Mouse (Mus musculus): ENCODE measurements around the gene Tmem259. TPM values are rescaled to one million over a fixed set of nuclear protein-coding genes. Genes with fewer than 3 reads are reported as not detected.

Tmem259 gene
- total and polyA plus RNA-seq, 3 experiments, result 62.0 to 150 TPM; not detected in 1

- TF ChIP-seq GATA1 (IDR thresholded peaks at IDR 0.05; ENCODE audit: low read depth, low read length) (no peak), MAX (IDR thresholded peaks at IDR 0.05; ENCODE audit: low read length) (no peak)
Observed at GRCm38 (mm10) chr10:79996272-79997033, 12.3 kb upstream of the Tmem259 start, which contains the start of gene Abca7 (continued).

- Histone ChIP-seq H3K27me3 (ENCODE audit: control insufficient read depth in 1 of 2, insufficient read depth in 2 of 2, low read length in 2 of 2) (no peaks in the 10 kb centered on the region), H3K4me1 (ENCODE audit: control insufficient read depth in 1 of 2, insufficient read depth in 2 of 2, low read length in 2 of 2) (peaks cover 14 to 26% of the 10 kb centered on the region in 2 experiments), H3K27ac (ENCODE audit: control insufficient read depth, low read depth, low read length) (peak overlapping the region; percentile 93), H3K36me3 (ENCODE audit: control insufficient read depth in 1 of 2, insufficient read depth in 2 of 2, low read length in 2 of 2) (peaks cover 0 to 17% of the 10 kb centered on the region in 2 experiments; a peak in 2 of 4 replicates), H3K9ac (ENCODE audit: control insufficient read depth, low read depth, low read length, poor library complexity, severe bottlenecking) (peak overlapping the region; percentile 66; the same call in 1 of the 2 replicates), H3K4me3 (ENCODE audit: control insufficient read depth in 1 of 2, insufficient read depth in 1 of 2, low read depth in 2 of 2, low read length in 2 of 2) (no peak overlapping the region), H3K9me3 (replicated peaks; ENCODE audit: insufficient read depth, low read length) (no peaks in the 10 kb centered on the region), H3K79me2 (ENCODE audit: control insufficient read depth, insufficient read depth, low read length, poor library complexity) (peaks cover 5% of the 10 kb centered on the region; the same call in 1 of the 2 replicates)
- TF ChIP-seq RAD21 (IDR thresholded peaks at IDR 0.05; ENCODE audit: low read depth, low read length), result no peak
- DNase-seq (ENCODE audit: low read depth, low spot score), result no peak
Observed at GRCm38 (mm10) chr10:79995636-79996035, 11.5 kb upstream of the Tmem259 start.

DNA sequence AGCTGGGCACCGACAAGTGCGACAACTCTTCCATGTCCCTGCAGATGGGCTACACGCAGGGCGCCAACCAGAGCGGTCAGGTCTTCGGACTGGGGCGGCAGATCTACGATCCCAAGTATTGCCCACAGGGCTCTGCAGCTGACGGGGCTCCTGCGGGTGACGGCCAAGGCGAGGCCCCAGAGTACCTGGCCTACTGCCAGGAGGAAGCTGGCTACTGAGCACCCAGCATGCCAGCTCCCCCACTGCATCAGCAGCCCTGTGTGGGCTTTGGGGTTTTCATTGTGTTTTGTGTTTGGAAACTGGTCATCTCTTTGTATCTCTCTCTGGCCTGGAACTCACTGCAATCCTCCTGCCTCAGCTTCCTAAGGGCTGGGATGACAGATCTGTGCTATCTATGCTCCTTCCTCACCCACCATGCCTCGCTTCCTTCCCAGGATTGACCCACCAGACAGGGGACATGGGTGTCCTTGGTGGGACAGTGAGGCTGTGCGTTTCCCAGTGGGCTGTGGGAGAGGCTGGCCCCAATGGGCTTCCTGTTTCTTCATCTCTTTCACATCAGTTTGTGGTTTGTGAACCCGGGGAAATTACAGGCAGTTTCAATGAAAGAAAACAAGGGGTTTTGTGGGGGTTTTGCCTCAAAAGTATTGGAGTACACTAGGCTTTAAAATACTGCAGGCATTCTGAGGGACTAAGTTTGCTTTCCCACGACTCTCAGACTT, 10.4 kb upstream of the Tmem259 start:
- peak; percentile 76 for DNase-seq (ENCODE audit: low read depth, low spot score)
- Histone ChIP-seq H3K36me3 (ENCODE audit: control insufficient read depth in 1 of 2, insufficient read depth in 2 of 2, low read length in 2 of 2) (peaks cover 0 to 17% of the 10 kb centered on the region in 2 experiments; a peak in 2 of 4 replicates), H3K9ac (ENCODE audit: control insufficient read depth, low read depth, low read length, poor library complexity, severe bottlenecking) (peak overlapping the region; percentile 66), H3K27ac (ENCODE audit: control insufficient read depth, low read depth, low read length) (peak overlapping the region; percentile 93), H3K4me3 (ENCODE audit: control insufficient read depth in 1 of 2, insufficient read depth in 1 of 2, low read depth in 2 of 2, low read length in 2 of 2) (peak overlapping the region; percentile 3 to 17), H3K4me1 (ENCODE audit: control insufficient read depth in 1 of 2, insufficient read depth in 2 of 2, low read length in 2 of 2) (peaks cover 14 to 26% of the 10 kb centered on the region in 2 experiments), H3K79me2 (ENCODE audit: control insufficient read depth, insufficient read depth, low read length, poor library complexity) (peaks cover 5% of the 10 kb centered on the region; the same call in 1 of the 2 replicates), H3K27me3 (ENCODE audit: control insufficient read depth in 1 of 2, insufficient read depth in 2 of 2, low read length in 2 of 2) (no peaks in the 10 kb centered on the region), H3K9me3 (replicated peaks; ENCODE audit: insufficient read depth, low read length) (no peaks in the 10 kb centered on the region)
- peak; percentile 29; the same call in 1 of the 2 replicates for TF ChIP-seq NELFE (IDR thresholded peaks at IDR 0.05; ENCODE audit: low read depth, low read length)
- 0 out of 2 replicates have a peak, but pooled peaks have one; percentile 19 for TF ChIP-seq RCOR1 (IDR thresholded peaks at IDR 0.05; ENCODE audit: low read depth, low read length)
- TF ChIP-seq EP300 (IDR thresholded peaks at IDR 0.05; ENCODE audit: low read depth in 1 of 2, low read length in 2 of 2), result peak; percentile 44 to 48; a peak in 2 of 4 replicates
- TF ChIP-seq POLR2A (IDR thresholded peaks at IDR 0.05; ENCODE audit: control insufficient read depth in 1 of 2, insufficient read depth in 1 of 2, low read depth in 1 of 2, low read length in 2 of 2, poor library complexity in 1 of 2), result peak in 1 of 2 experiments; percentile 29; a peak in 1 of 4 replicates
- peak; percentile 13; the same call in 1 of the 2 replicates for TF ChIP-seq HCFC1 (IDR thresholded peaks at IDR 0.05; ENCODE audit: low read depth, low read length)
- peak; percentile 28; the same call in 1 of the 2 replicates for TF ChIP-seq ETS1 (IDR thresholded peaks at IDR 0.05; ENCODE audit: low read depth, low read length)
- TF ChIP-seq UBTF (IDR thresholded peaks at IDR 0.05; ENCODE audit: borderline replicate concordance, insufficient read depth, low read depth, low read length), result 0 out of 2 replicates have a peak, but pooled peaks have one; percentile 26
- no peak for TF ChIP-seq CHD2 (IDR thresholded peaks at IDR 0.05; ENCODE audit: low read length)
- peak; percentile 10; the same call in 1 of the 2 replicates for TF ChIP-seq GATA1 (IDR thresholded peaks at IDR 0.05; ENCODE audit: low read depth, low read length)
- TF ChIP-seq KAT2A (conservative IDR thresholded peaks at IDR 0.05; ENCODE audit: low read depth, low read length), result no peak
- no peak for TF ChIP-seq TCF12 (IDR thresholded peaks at IDR 0.05; ENCODE audit: low read depth, low read length)
- TF ChIP-seq TBP (IDR thresholded peaks at IDR 0.05; ENCODE audit: low read depth, low read length), result peak; percentile 59
- TF ChIP-seq ELF1 (IDR thresholded peaks at IDR 0.05; ENCODE audit: low read depth, low read length), result peak; percentile 50
